ENCODE assay signal across 9 mouse cellular contexts in genomic region chr2:79646237-79646688, GRCm38 (mm10). TPM values are rescaled to one million over a fixed set of nuclear protein-coding genes. Genes with fewer than 3 reads are reported as not detected.
A peak's percentile ranks its signal among the peaks of the same experiment; 100 is the strongest.
DNase-seq lines count a peak whose midpoint lies in the region; ATAC-seq and TF ChIP-seq lines count a peak whose summit lies in the region.
"Had no signal": no experiment of that assay in that cellular context is flagged by ENCODE, and none has a peak within 500 bp of the region (broad histone marks: within the 10 kb centered on the region; RNA-seq: fewer than 3 reads in every experiment).

No protein-coding gene starts in this region.

- H3K36me3 ChIP-seq in forebrain, embryonic 12.5 days (replicated peaks): peaks cover 14% of the 10 kb centered on the region
- peaks cover 8% of the 10 kb centered on the region; the same call in 1 of the 2 replicates for H3K36me3 ChIP-seq in forebrain, embryonic 15.5 days
- H3K36me3 ChIP-seq in forebrain, embryonic 14.5 days (ENCODE audit: control insufficient read depth, insufficient read depth, low read length): peaks cover 25% of the 10 kb centered on the region
- H3K36me3 ChIP-seq in kidney, embryonic 16.5 days (ENCODE audit: insufficient read depth, low read length): peaks cover 33% of the 10 kb centered on the region

- no peaks in the 10 kb centered on the region for H3K9me3 ChIP-seq in forebrain, embryonic 12.5 days
- no peaks in the 10 kb centered on the region for H3K9me3 ChIP-seq in forebrain, embryonic 15.5 days
- no peaks in the 10 kb centered on the region for H3K9me3 ChIP-seq in forebrain, embryonic 14.5 days (replicated peaks; ENCODE audit: control insufficient read depth, low read length)
- H3K9me3 ChIP-seq in kidney, embryonic 16.5 days (ENCODE audit: low read length): no peaks in the 10 kb centered on the region
- H3K9me3 ChIP-seq: limb, embryonic 12.5 days had no signal

- DNase-seq in B cell, adult 2 months: peak; percentile 80 to 81
- peak; percentile 66 for DNase-seq in brain, embryonic 14.5 days (ENCODE audit: low read depth)
- peak; percentile 69 for DNase-seq in forebrain, embryonic 14.5 days (ENCODE audit: low spot score)
- no peak for DNase-seq in lung, adult 2 months
- DNase-seq in skeletal muscle tissue, adult 2 months (ENCODE audit: low read depth, low spot score): peak; percentile 18

- 53% methylated on average over 4 of the region's 4 CpGs for WGBS in forebrain, embryonic 12.5 days
- 48% methylated on average over 4 of the region's 4 CpGs for WGBS in forebrain, embryonic 15.5 days
- 51% methylated on average over 4 of the region's 4 CpGs for WGBS in forebrain, embryonic 14.5 days
- WGBS in kidney, embryonic 16.5 days: 54% methylated on average over 4 of the region's 4 CpGs
- 41% methylated on average over 4 of the region's 4 CpGs for WGBS in lung, adult 2 months

- peak; percentile 17; the same call in 1 of the 2 replicates for ATAC-seq in forebrain, embryonic 12.5 days (ENCODE audit: low FRiP score)
- ATAC-seq in forebrain, embryonic 15.5 days (replicated peaks): no peak
- peak; percentile 46; the same call in 1 of the 2 replicates for ATAC-seq in forebrain, embryonic 14.5 days
- ATAC-seq in kidney, embryonic 16.5 days (ENCODE audit: low FRiP score, low TSS enrichment): 0 out of 2 replicates have a peak, but pooled peaks have one; percentile 20

- H3K4me2 ChIP-seq in forebrain, embryonic 12.5 days: no peak overlapping the region
- no peak overlapping the region for H3K4me2 ChIP-seq in forebrain, embryonic 15.5 days (replicated peaks)
- H3K4me2 ChIP-seq in forebrain, embryonic 14.5 days (ENCODE audit: low read length): no peak overlapping the region
- no peak overlapping the region for H3K4me2 ChIP-seq in kidney, embryonic 16.5 days (replicated peaks; ENCODE audit: low read depth, low read length)
- H3K4me2 ChIP-seq: limb, embryonic 12.5 days had no signal

- no peak overlapping the region for H3K9ac ChIP-seq in forebrain, embryonic 12.5 days
- H3K9ac ChIP-seq in forebrain, embryonic 15.5 days (replicated peaks): no peak overlapping the region
- H3K9ac ChIP-seq in forebrain, embryonic 14.5 days (ENCODE audit: low read length): no peak overlapping the region
- no peak overlapping the region for H3K9ac ChIP-seq in kidney, embryonic 16.5 days (replicated peaks; ENCODE audit: low read length)
- H3K9ac ChIP-seq: limb, embryonic 12.5 days had no signal

- no peak for TF ChIP-seq POLR2A in brain, embryonic 14.5 days (IDR thresholded peaks at IDR 0.05; ENCODE audit: borderline replicate concordance, extremely low read depth, insufficient read depth, insufficient read length, poor library complexity, severe bottlenecking)
- TF ChIP-seq POLR2A in lung, adult 2 months (IDR thresholded peaks at IDR 0.05; ENCODE audit: borderline replicate concordance, extremely low read depth, low read depth, low read length): no peak

- no peak overlapping the region for H3K27ac ChIP-seq in forebrain, embryonic 12.5 days
- no peak overlapping the region for H3K27ac ChIP-seq in forebrain, embryonic 15.5 days (replicated peaks)
- no peak overlapping the region for H3K27ac ChIP-seq in forebrain, embryonic 14.5 days (ENCODE audit: low read depth, low read length)
- no peak overlapping the region for H3K27ac ChIP-seq in kidney, embryonic 16.5 days (ENCODE audit: low read length)
- H3K27ac ChIP-seq: limb, embryonic 12.5 days had no signal

- H3K27me3 ChIP-seq in forebrain, embryonic 12.5 days: no peaks in the 10 kb centered on the region
- no peaks in the 10 kb centered on the region for H3K27me3 ChIP-seq in forebrain, embryonic 15.5 days
- no peaks in the 10 kb centered on the region for H3K27me3 ChIP-seq in forebrain, embryonic 14.5 days (replicated peaks; ENCODE audit: control insufficient read depth, insufficient read depth, low read length)
- H3K27me3 ChIP-seq in kidney, embryonic 16.5 days (ENCODE audit: insufficient read depth, low read length): no peaks in the 10 kb centered on the region
- H3K27me3 ChIP-seq: limb, embryonic 12.5 days had no signal

- no peak overlapping the region for H3K4me3 ChIP-seq in forebrain, embryonic 12.5 days (replicated peaks)
- no peak overlapping the region for H3K4me3 ChIP-seq in forebrain, embryonic 15.5 days
- H3K4me3 ChIP-seq in forebrain, embryonic 14.5 days (ENCODE audit: low read depth, low read length): no peak overlapping the region
- H3K4me3 ChIP-seq in kidney, embryonic 16.5 days (ENCODE audit: low read length): no peak overlapping the region
- no peak overlapping the region for H3K4me3 ChIP-seq in lung, adult 2 months (replicated peaks; ENCODE audit: extremely low read depth, low read depth, low read length)
- H3K4me3 ChIP-seq: limb, embryonic 12.5 days had no signal

- no peaks in the 10 kb centered on the region for H3K4me1 ChIP-seq in forebrain, embryonic 12.5 days
- no peaks in the 10 kb centered on the region for H3K4me1 ChIP-seq in forebrain, embryonic 15.5 days
- H3K4me1 ChIP-seq in forebrain, embryonic 14.5 days (ENCODE audit: control insufficient read depth, insufficient read depth, low read length): no peaks in the 10 kb centered on the region
- H3K4me1 ChIP-seq in kidney, embryonic 16.5 days (ENCODE audit: insufficient read depth, low read length): peaks cover 27% of the 10 kb centered on the region
- H3K4me1 ChIP-seq in lung, adult 2 months (ENCODE audit: control insufficient read depth, insufficient read depth, low read length): no peaks in the 10 kb centered on the region; the same call in none of the 2 replicates

- TF ChIP-seq CTCF in brain, embryonic 14.5 days (IDR thresholded peaks at IDR 0.05; ENCODE audit: borderline replicate concordance, extremely low read depth, insufficient read depth, insufficient read length): peak; percentile 57; the same call in 1 of the 2 replicates
- TF ChIP-seq CTCF in lung, adult 2 months (IDR thresholded peaks at IDR 0.05; ENCODE audit: insufficient read depth, low read length): peak; percentile 46; the same call in 1 of the 2 replicates

RNA-seq across cellular contexts. Expression of gene Itprid2, which starts 11.1 kb away (rescaled TPM):
- 4.6 and 4.9 TPM in 2 replicates for polyA plus RNA-seq in forebrain, embryonic 12.5 days (2016; fragmentation: Nextera tagmentation; extraction: Ambion mirVana)
- polyA plus RNA-seq in forebrain, embryonic 15.5 days (2015; fragmentation: Nextera tagmentation; extraction: Ambion mirVana): 4.5 and 4.7 TPM in 2 replicates
- 2.6 and 6.6 TPM in 2 replicates for polyA plus RNA-seq in brain, embryonic 14.5 days (2012; rRNA removed)
- polyA plus RNA-seq in forebrain, embryonic 14.5 days (2014; fragmentation: Nextera tagmentation; extraction: Ambion mirVana): 6.0 TPM in 2 replicates
- 22.5 and 22.6 TPM in 2 replicates for polyA plus RNA-seq in kidney, embryonic 16.5 days (2015; fragmentation: Nextera tagmentation; extraction: Ambion mirVana)
- polyA plus RNA-seq in lung, adult 2 months (2012; rRNA removed): 6.5 and 11.5 TPM in 2 replicates
